Mouse (Mus musculus) MN1 (cell line): ENCODE measurements around the gene Scgb1c1.

Experiments used
- DNase-seq: peaks from one replicate; pipeline ENCODE4 v3.0.0-alpha.2; 2016; ENCODE audit warnings: low spot score

Gene Scgb1c1

GRCm38 (mm10) chr7:140844905-140845665, at the start of gene Scgb1c1:
Scgb1c1 (plus strand) TSS chr7:140845547.
- DNase-seq, result peak; percentile 89

GRCm38 (mm10) chr7:140797619-140798018, 47.7 kb upstream of the Scgb1c1 start:
- DNase-seq, result no peak

- no peak for DNase-seq
Observed at GRCm38 (mm10) chr7:140798212-140798611, 47.1 kb upstream of the Scgb1c1 start.

- DNase-seq, result no peak
Observed at GRCm38 (mm10) chr7:140802629-140803028, 42.7 kb upstream of the Scgb1c1 start.

- DNase-seq, result peak; percentile 37
Observed at GRCm38 (mm10) chr7:140805704-140806103, 39.6 kb upstream of the Scgb1c1 start.

- DNase-seq, result no peak
Observed at GRCm38 (mm10) chr7:140810496-140810895, 34.9 kb upstream of the Scgb1c1 start.

- no peak for DNase-seq
Observed at GRCm38 (mm10) chr7:140811714-140812113, 33.6 kb upstream of the Scgb1c1 start.

- DNase-seq, result no peak
Observed at GRCm38 (mm10) chr7:140812850-140813249, 32.5 kb upstream of the Scgb1c1 start.

GRCm38 (mm10) chr7:140820173-140820572, 25.2 kb upstream of the Scgb1c1 start:
- peak; percentile 22 for DNase-seq

GRCm38 (mm10) chr7:140821305-140821652, 24.1 kb upstream of the Scgb1c1 start:
- no peak for DNase-seq

- peak; percentile 95 for DNase-seq
Observed at GRCm38 (mm10) chr7:140821653-140822329, 23.6 kb upstream of the Scgb1c1 start, which contains the start of gene Zfp941. Zfp941 (minus strand) TSS chr7:140822178.

GRCm38 (mm10) chr7:140822731-140823130, 22.6 kb upstream of the Scgb1c1 start:
- no peak for DNase-seq

- DNase-seq, result peak; percentile 76
Observed at GRCm38 (mm10) chr7:140828171-140828881, 17.0 kb upstream of the Scgb1c1 start.

- DNase-seq, result no peak
Observed at GRCm38 (mm10) chr7:140831447-140831846, 13.9 kb upstream of the Scgb1c1 start.

- no peak for DNase-seq
Observed at GRCm38 (mm10) chr7:140833341-140833740, 12.0 kb upstream of the Scgb1c1 start.

GRCm38 (mm10) chr7:140834968-140835757, 10.2 kb upstream of the Scgb1c1 start, which contains the start of gene Urah:
Urah (plus strand) TSS chr7:140835018.
- no peak for DNase-seq

- no peak for DNase-seq
Observed at GRCm38 (mm10) chr7:140835758-140836087, 9.6 kb upstream of the Scgb1c1 start.

- DNase-seq, result no peak
Observed at GRCm38 (mm10) chr7:140836243-140837115, 8.9 kb upstream of the Scgb1c1 start.

GRCm38 (mm10) chr7:140839556-140839955, 5.8 kb upstream of the Scgb1c1 start:
- no peak for DNase-seq

- no peak for DNase-seq
Observed at GRCm38 (mm10) chr7:140840750-140841735, 4.3 kb upstream of the Scgb1c1 start.
